Mouse (Mus musculus) kidney, embryonic 14.5 days (tissue): ENCODE results near the gene Fam83g. TPM values are rescaled to one million over a fixed set of nuclear protein-coding genes. Genes with fewer than 3 reads are reported as not detected.
A peak's percentile ranks its signal among the peaks of the same experiment; 100 is the strongest.

Experiments used
- ATAC-seq: fragments of 200-750 bp; cut with Nextera tagmentation; 2 replicates; pipeline ENCODE4 v1.8.0; 2017; ENCODE audit warnings: moderate number of reproducible peaks, mild to moderate bottlenecking, moderate TSS enrichment, moderate library complexity; ENCODE audit not compliant: low FRiP score, low TSS enrichment
- H3K27ac ChIP-seq: fragments of 300-500 bp; sonication (generic); 2 replicates; pipeline ENCODE4 v1.5.1; 2014; ENCODE audit warnings: low read depth, mild to moderate bottlenecking, low read length, moderate library complexity, mixed read lengths
- H3K27me3 ChIP-seq: fragments of 300-500 bp; sonication (generic); 2 replicates; pipeline ENCODE4 v1.6.1; 2014; ENCODE audit warnings: mild to moderate bottlenecking, low read length; ENCODE audit not compliant: control insufficient read depth, insufficient read depth
- H3K36me3 ChIP-seq: fragments of 300-500 bp; sonication (generic); 2 replicates; pipeline ENCODE4 v1.6.1; 2014; ENCODE audit warnings: low read length, mixed read lengths; ENCODE audit not compliant: control insufficient read depth, insufficient read depth
- H3K4me1 ChIP-seq: fragments of 300-500 bp; sonication (generic); 2 replicates; pipeline ENCODE4 v1.6.1; 2014; ENCODE audit warnings: low read length, mixed read lengths; ENCODE audit not compliant: control insufficient read depth, insufficient read depth
- H3K4me2 ChIP-seq: fragments of 300-500 bp; sonication (generic); replicated peaks from 2 replicates; pipeline ENCODE4 v1.6.1; 2014; ENCODE audit warnings: low read depth, mild to moderate bottlenecking, low read length
- H3K4me3 ChIP-seq: fragments of 300-500 bp; sonication (generic); 2 replicates; pipeline ENCODE4 v1.5.1; 2014; ENCODE audit warnings: mild to moderate bottlenecking, low read length
- H3K9ac ChIP-seq: fragments of 300-500 bp; sonication (generic); 2 replicates; pipeline ENCODE4 v1.6.1; 2014; ENCODE audit warnings: low read depth, mild to moderate bottlenecking, low read length, moderate library complexity
- H3K9me3 ChIP-seq: fragments of 300-500 bp; sonication (generic); 2 replicates; pipeline ENCODE4 v1.6.1; 2016; ENCODE audit warnings: low read length; ENCODE audit not compliant: control insufficient read depth
- whole genome bisulfite sequencing: fragments of 180-500 bp; shearing (Covaris S2); extraction: QIAGEN DNeasy Blood & Tissue Kit; methylation state at CpG from one replicate; pipeline ENCODE4 v1.1.7; 2014; 5-methylcytosine and 5-hydroxymethylcytosine counted together
- polyA plus RNA-seq: library from polyadenylated mRNA; unstranded; fragments of >200 nt; fragmentation: Nextera tagmentation; extraction: Ambion mirVana; gene quantifications from 2 replicates; pipeline ENCODE4 v1.2.1, GENCODE M21; 2014

The Fam83g gene
- polyA plus RNA-seq, 1 experiment from 2014 or later, result 1.9 TPM

DNA sequence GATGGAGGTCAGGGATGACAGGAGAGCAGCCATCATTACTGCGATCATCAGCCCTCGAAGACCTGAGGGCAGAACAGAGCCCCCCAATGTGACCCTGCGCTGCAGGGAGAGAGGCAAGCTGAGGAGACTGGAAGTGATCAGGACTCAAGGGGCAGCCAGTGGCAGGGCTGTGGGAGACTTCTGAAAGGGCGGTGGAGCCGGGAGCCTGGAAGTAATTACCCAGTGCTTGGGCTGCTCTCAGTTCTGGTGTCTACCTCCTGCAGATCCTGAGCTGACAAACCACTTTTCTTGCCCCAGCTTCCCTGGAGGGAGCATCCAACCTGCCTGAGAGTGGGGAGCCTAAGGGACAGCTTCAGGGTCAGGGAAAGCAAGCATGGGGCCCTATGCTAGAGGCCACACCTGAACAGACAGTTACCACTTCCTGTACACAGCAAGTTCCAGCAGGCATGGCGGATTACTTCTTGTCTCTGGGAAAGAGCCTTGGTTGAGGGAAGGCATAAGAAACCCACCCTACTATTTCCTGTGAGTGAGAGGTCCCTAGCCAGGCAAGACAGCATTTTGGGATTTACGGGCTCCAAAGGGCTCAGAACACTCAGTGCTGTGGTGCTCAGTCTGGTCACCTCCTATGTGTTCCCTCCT lies 7.6 kb upstream of the Fam83g start:
- Histone ChIP-seq H3K4me2 (no peak overlapping the region), H3K36me3 (no peaks in the 10 kb centered on the region), H3K9ac (no peak overlapping the region), H3K9me3 (no peaks in the 10 kb centered on the region), H3K27ac (no peak overlapping the region), H3K27me3 (no peaks in the 10 kb centered on the region), H3K4me1 (peaks cover 9% of the 10 kb centered on the region; the same call in 1 of the 2 replicates), H3K4me3 (no peak overlapping the region)
- ATAC-seq, result no peak
- 69% methylated on average over 7 of the region's 7 CpGs for WGBS

DNA sequence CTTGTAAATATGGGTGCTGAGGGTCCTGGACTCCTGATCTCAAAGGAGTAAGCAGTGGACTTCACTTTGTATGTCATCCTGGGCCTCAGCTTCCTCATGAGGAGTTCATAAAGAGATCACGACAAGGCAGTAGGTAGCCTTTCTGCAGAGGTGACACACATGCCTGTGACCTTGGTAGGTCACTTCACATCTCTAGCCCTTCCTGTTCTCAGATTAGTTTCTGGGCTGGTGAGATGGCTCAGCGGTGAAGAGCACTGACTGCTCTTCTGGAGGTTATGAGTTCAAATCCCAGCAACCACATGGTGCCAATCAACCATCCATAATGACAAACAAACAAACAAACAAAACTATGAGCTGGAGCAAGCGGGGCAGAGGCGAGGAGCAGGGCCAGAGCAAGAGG lies 6.2 kb upstream of the Fam83g start:
- no peak overlapping the region for H3K4me2 ChIP-seq
- H3K27me3 ChIP-seq, result no peaks in the 10 kb centered on the region
- H3K9ac ChIP-seq, result no peak overlapping the region
- H3K27ac ChIP-seq, result no peak overlapping the region
- H3K4me1 ChIP-seq, result peaks cover 9% of the 10 kb centered on the region; the same call in 1 of the 2 replicates
- 90% methylated on average over 4 of the region's 4 CpGs for WGBS
- H3K4me3 ChIP-seq, result no peak overlapping the region
- no peak for ATAC-seq
- H3K36me3 ChIP-seq, result no peaks in the 10 kb centered on the region
- no peaks in the 10 kb centered on the region for H3K9me3 ChIP-seq

- no peaks in the 10 kb centered on the region for H3K9me3 ChIP-seq
- H3K36me3 ChIP-seq, result no peaks in the 10 kb centered on the region
- no peak overlapping the region for H3K4me3 ChIP-seq
- 61% methylated on average over 4 of the region's 4 CpGs for WGBS
- H3K4me2 ChIP-seq, result no peak overlapping the region
- H3K27ac ChIP-seq, result no peak overlapping the region
- H3K27me3 ChIP-seq, result peaks cover 14% of the 10 kb centered on the region
- peaks cover 14% of the 10 kb centered on the region for H3K4me1 ChIP-seq
- H3K9ac ChIP-seq, result no peak overlapping the region
- ATAC-seq, result no peak
These were observed 4.6 kb upstream of the Fam83g start for GRCm38 (mm10) chr11:61679091-61679866.

DNA sequence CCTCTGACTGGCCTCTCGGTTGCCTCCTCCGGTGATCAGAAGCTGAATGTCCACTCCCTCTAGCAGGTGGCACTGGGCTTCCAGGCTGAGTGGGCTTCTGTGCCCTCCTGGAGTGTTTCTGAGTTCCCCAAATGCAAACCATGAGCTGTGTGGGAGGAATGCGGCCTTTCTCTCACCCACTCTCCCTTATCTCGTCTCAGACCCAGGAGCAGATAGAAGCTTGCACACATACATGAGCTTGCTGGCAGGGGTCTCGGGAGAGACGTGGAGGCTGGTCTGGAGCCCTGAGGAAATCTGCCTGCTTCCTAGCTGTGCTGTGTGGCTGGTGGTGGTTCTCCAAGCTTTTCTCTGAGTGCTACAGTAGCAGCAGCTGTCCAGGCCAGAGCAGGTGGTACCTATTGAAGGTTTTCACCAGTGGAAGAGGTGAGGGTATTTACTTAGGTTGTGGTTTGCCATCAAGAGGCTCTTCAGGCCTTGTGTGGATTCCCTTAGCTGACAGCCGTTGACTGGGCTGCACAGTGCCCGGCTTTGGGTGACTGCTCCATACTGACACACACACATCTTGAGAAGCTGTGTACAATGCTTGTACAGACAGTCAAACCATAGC lies 1.3 kb downstream of the Fam83g start:
- 0 out of 2 replicates have a peak overlapping the region, but pooled peaks have one; percentile 23 for H3K9ac ChIP-seq
- peaks cover 27% of the 10 kb centered on the region for H3K27me3 ChIP-seq
- H3K36me3 ChIP-seq, result no peaks in the 10 kb centered on the region
- H3K27ac ChIP-seq, result no peak overlapping the region
- peak overlapping the region; percentile 28 for H3K4me3 ChIP-seq
- peaks cover 13% of the 10 kb centered on the region; the same call in 1 of the 2 replicates for H3K4me1 ChIP-seq
- 69% methylated on average over 8 of the region's 8 CpGs for WGBS
- peak overlapping the region; percentile 51 for H3K4me2 ChIP-seq
- no peak for ATAC-seq
- H3K9me3 ChIP-seq, result no peaks in the 10 kb centered on the region

- no peak overlapping the region for H3K4me3 ChIP-seq
- no peak overlapping the region for H3K9ac ChIP-seq
- WGBS, result 39% methylated on average over 2 of the region's 2 CpGs
- no peak for ATAC-seq
- no peak overlapping the region for H3K4me2 ChIP-seq
- peaks cover 27% of the 10 kb centered on the region for H3K27me3 ChIP-seq
- no peaks in the 10 kb centered on the region for H3K9me3 ChIP-seq
- H3K36me3 ChIP-seq, result no peaks in the 10 kb centered on the region
- H3K4me1 ChIP-seq, result peaks cover 13% of the 10 kb centered on the region; the same call in 1 of the 2 replicates
- H3K27ac ChIP-seq, result no peak overlapping the region
These were observed 2.2 kb downstream of the Fam83g start for GRCm38 (mm10) chr11:61686141-61686540.

GRCm38 (mm10) chr11:61686906-61687453 lies 3.1 kb downstream of the Fam83g start:
- Histone ChIP-seq H3K4me3 (no peak overlapping the region), H3K4me1 (peaks cover 13% of the 10 kb centered on the region; the same call in 1 of the 2 replicates), H3K9ac (no peak overlapping the region), H3K36me3 (no peaks in the 10 kb centered on the region), H3K27ac (no peak overlapping the region), H3K9me3 (no peaks in the 10 kb centered on the region), H3K4me2 (no peak overlapping the region), H3K27me3 (peaks cover 27% of the 10 kb centered on the region)
- WGBS, result 54% methylated on average over 10 of the region's 10 CpGs
- no peak for ATAC-seq

- peaks cover 13% of the 10 kb centered on the region; the same call in 1 of the 2 replicates for H3K4me1 ChIP-seq
- H3K9me3 ChIP-seq, result no peaks in the 10 kb centered on the region
- 38% methylated on average over 2 of the region's 2 CpGs for WGBS
- no peak overlapping the region for H3K27ac ChIP-seq
- peaks cover 27% of the 10 kb centered on the region for H3K27me3 ChIP-seq
- no peak overlapping the region for H3K4me2 ChIP-seq
- no peak overlapping the region for H3K9ac ChIP-seq
- H3K36me3 ChIP-seq, result no peaks in the 10 kb centered on the region
- ATAC-seq, result no peak
- H3K4me3 ChIP-seq, result no peak overlapping the region
These were observed 3.7 kb downstream of the Fam83g start for GRCm38 (mm10) chr11:61687595-61687994.

DNA sequence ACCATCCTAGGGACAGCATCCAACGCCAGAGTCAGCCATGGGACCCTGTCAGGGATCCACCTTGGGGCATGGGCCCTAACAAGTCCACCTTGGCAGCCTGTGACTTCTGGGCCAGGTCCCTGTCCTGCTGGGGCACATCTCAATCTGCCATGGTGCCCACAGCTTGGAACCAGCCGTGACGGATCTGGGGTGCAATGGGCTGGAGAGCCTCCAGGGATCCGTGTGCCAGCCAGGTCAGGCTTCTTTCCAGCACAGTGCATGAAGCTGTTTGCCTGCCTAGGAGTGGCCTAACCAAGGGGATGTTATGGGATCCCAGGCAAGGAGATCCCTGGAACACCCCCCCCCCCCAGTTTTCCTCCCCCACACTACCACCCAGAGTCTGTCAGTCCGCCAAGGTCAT lies 9.1 kb downstream of the Fam83g start:
- ATAC-seq, result no peak
- no peak overlapping the region for H3K9ac ChIP-seq
- H3K9me3 ChIP-seq, result no peaks in the 10 kb centered on the region
- H3K27me3 ChIP-seq, result no peaks in the 10 kb centered on the region
- H3K4me1 ChIP-seq, result no peaks in the 10 kb centered on the region
- H3K27ac ChIP-seq, result no peak overlapping the region
- no peak overlapping the region for H3K4me3 ChIP-seq
- H3K4me2 ChIP-seq, result no peak overlapping the region
- H3K36me3 ChIP-seq, result no peaks in the 10 kb centered on the region
- 76% methylated on average over 5 of the region's 5 CpGs for WGBS
